Mouse (Mus musculus): ENCODE data around the gene Zbed3.

Zbed3 gene

GRCm38 (mm10) chr13:95323400-95323799, at the start of gene Zbed3:
Gene Zbed3, plus strand, starts transcription at chr13:95323612.
- DNase-seq, result no peak

GRCm38 (mm10) chr13:95278426-95279025, 44.9 kb upstream of the Zbed3 start:
- DNase-seq, result no peak

GRCm38 (mm10) chr13:95281740-95282673, 41.4 kb upstream of the Zbed3 start:
- no peak for DNase-seq

DNA sequence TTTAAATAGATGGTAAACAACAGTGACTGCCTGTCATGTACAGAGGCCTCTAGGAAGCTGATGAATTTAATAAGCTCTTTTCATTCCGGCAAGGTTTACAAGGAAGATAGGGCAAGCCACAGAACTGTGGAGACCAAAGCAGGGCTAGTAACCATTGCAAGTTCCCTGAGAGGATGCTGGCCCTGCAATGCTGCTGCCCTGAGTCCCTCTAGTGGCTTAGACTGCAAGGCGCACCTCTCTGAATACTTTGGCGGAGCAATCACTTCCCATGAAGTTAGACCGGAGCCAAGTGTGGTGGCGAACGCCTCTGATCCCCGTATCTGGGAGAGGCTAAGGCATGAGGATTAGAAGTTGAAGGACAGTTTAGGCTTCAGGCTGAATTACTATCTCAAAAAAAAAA, 36.4 kb upstream of the Zbed3 start:
- DNase-seq, result peak in 1 of 2 experiments; percentile 16

DNA sequence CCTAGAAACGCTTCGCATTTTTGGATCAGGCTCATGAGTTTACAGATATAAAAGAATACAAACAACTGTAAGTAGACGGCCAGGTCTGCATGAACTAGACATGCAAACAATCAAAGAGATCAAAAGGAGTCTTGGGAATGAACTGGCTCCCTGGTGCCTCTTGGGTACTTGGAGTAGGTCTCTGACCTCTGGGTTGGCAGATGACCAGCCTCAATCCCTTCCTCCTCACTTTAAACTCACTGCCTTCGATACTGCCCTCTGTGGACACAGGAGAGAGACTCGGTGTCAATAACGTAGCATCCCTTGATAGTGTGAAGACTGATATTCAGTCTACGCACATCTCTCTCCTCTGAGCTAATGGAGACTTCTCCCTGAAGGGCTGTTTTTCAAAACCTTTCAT, 35.4 kb upstream of the Zbed3 start:
- no peak for DNase-seq

- DNase-seq, result no peak
These were observed 31.4 kb upstream of the Zbed3 start for GRCm38 (mm10) chr13:95291983-95292382.

GRCm38 (mm10) chr13:95299956-95300355, 23.5 kb upstream of the Zbed3 start:
- DNase-seq, result no peak

DNA sequence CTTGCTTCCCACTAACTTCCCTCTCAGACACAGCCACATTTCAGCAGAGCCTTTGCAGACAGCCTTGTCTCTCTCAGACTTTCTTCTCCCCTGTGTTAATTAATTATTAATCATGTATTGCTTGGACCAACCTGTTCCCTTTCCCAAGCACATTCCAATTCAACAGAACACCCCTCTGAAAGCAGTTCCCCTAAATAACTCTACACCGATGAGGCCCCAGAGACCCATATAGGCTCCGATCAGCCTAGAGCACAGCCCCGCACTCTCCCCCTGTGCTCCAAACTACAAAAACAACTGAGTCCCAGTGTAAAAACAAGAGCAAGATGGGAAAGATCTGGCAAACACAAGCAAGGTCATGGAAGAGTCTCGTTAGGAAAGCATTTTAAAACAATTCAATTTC, 16.8 kb upstream of the Zbed3 start:
- DNase-seq, result no peak

DNA sequence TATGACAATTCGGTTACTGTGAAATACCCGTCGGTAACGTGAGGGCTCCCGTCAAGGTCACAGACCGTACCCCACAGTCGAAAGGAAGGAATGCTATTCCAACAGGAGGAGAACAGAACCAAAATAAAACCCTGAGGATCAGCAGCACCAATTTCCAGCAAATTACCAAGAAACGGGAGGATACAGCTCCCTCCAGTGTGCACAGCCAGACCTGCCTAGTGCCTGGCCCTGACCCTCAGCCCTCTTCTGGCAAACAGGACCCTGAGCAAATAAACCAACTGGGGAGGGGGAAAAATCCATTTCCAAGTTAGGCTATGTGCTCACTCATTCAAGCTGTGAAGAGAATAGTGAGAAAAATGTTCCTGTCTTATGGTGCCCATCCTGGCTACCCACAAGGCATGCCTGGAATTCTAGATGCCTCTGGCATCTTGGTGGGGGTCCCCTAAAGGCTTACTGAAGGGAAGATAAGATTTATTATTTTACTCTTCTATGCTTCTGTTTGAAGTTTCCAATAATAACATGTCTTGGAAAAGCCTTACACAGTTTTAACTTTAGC, 16.2 kb upstream of the Zbed3 start:
- no peak for DNase-seq

DNA sequence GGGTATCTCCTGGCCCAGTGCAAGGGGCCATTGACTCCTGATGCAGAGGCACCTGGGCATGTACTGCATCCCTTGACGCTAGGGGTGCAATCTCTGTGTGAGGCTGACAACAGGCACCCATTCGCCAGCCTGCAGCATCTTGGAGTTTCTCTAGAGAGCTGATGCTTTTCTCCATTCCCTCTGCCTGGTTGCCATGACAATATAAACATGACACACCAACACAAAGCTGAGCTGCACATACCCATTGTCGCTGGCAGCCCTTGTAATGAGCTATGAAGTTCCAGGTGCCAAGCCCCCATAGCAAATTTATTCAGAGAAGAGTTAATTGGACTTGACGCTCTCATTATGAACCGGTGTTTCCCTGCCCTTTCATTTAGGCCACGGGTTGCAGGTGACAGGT, 11.4 kb upstream of the Zbed3 start:
- no peak for DNase-seq

DNA sequence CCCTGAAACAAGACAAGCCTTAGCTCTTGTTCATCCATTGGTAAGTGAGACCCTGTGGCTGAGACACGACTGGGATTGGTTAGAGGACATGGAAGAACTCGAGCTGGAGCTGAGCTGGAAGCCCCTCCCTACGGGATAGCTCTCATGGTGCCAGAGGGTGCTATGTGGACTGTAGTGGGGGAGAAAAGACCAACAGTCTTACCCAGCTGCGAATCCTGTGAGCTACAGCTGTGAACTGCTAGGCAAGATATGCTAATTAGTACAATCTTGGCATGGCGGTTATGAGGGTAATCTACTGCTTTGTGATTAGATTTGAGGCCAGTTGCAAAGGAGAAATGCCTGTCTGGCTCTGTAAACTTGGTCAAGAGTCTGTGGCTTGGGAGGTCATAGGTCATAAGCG, 4.3 kb upstream of the Zbed3 start:
- DNase-seq, result no peak

GRCm38 (mm10) chr13:95320451-95320850, 3.0 kb upstream of the Zbed3 start:
- no peak for DNase-seq

GRCm38 (mm10) chr13:95323950-95324625, 676 bp downstream of the Zbed3 start:
- peak; percentile 16 to 58 for DNase-seq

- DNase-seq, result peak in 1 of 2 experiments; percentile 22
These were observed 1.2 kb downstream of the Zbed3 start for GRCm38 (mm10) chr13:95324626-95325079.

- DNase-seq, result peak; percentile 45 to 60
These were observed 1.9 kb downstream of the Zbed3 start for GRCm38 (mm10) chr13:95325080-95325906.

GRCm38 (mm10) chr13:95325907-95326550, 2.6 kb downstream of the Zbed3 start:
- DNase-seq, result no peak

GRCm38 (mm10) chr13:95326611-95327344, 3.4 kb downstream of the Zbed3 start:
- DNase-seq, result no peak

DNA sequence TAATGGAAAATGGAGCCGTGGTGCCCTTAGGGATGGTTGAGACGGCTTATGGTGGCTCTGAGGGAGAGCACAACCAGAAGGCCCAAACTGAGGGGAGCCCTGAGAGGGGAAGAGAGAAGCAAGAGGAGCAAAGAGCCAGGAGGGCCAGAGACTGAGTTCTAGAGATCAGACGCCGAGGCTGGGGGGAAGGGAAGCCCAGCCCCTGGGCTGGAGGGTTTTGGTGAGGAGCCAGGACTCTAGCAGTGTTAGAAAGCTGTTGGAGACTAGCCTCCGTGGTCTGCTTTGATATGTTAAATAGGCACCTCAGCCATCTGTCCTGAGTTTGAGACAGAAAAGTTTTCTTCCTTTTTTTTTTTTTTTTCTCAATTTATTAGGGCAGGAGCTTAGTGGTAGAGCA, 3.9 kb downstream of the Zbed3 start:
- DNase-seq, result no peak

- DNase-seq, result no peak
These were observed 5.4 kb downstream of the Zbed3 start for GRCm38 (mm10) chr13:95328767-95329166.

GRCm38 (mm10) chr13:95330507-95330906, 7.1 kb downstream of the Zbed3 start:
- no peak for DNase-seq

All from spleen, adult 18-20 months (tissue).